Mouse (Mus musculus): ENCODE results near the gene Slc9a9. TPM values are rescaled to one million over a fixed set of nuclear protein-coding genes. Genes with fewer than 3 reads are reported as not detected.

The Slc9a9 gene
- total RNA-seq, 2 experiments from 2014 or later: 2.2 to 3.2 TPM

- no peak for DNase-seq
These were observed 15.9 kb downstream of the Slc9a9 start for GRCm38 (mm10) chr9:94685640-94686039.

- no peak for DNase-seq
These were observed 16.7 kb downstream of the Slc9a9 start for GRCm38 (mm10) chr9:94686380-94686779.

GRCm38 (mm10) chr9:94687203-94687859 is 17.6 kb downstream of the Slc9a9 start:
- no peak for DNase-seq

GRCm38 (mm10) chr9:94691311-94692087 is 21.8 kb downstream of the Slc9a9 start:
- DNase-seq: no peak

- DNase-seq: peak in 1 of 2 experiments; percentile 10
These were observed 22.4 kb downstream of the Slc9a9 start for GRCm38 (mm10) chr9:94692122-94692521.

- no peak for DNase-seq
These were observed 24.5 kb downstream of the Slc9a9 start for GRCm38 (mm10) chr9:94694243-94694642.

- DNase-seq: no peak
These were observed 25.3 kb downstream of the Slc9a9 start for GRCm38 (mm10) chr9:94694983-94695382.

- peak in 1 of 2 experiments; percentile 19 for DNase-seq
These were observed 26.9 kb downstream of the Slc9a9 start for GRCm38 (mm10) chr9:94696539-94697079.

GRCm38 (mm10) chr9:94698175-94698574 is 28.5 kb downstream of the Slc9a9 start:
- no peak for DNase-seq

GRCm38 (mm10) chr9:94700549-94700948 is 30.8 kb downstream of the Slc9a9 start:
- DNase-seq: peak in 1 of 2 experiments; percentile 36

- no peak for DNase-seq
These were observed 31.6 kb downstream of the Slc9a9 start for GRCm38 (mm10) chr9:94701193-94701869.

- no peak for DNase-seq
These were observed 32.4 kb downstream of the Slc9a9 start for GRCm38 (mm10) chr9:94701965-94702634.

- DNase-seq: no peak
These were observed 35.5 kb downstream of the Slc9a9 start for GRCm38 (mm10) chr9:94704986-94705757.

- no peak for DNase-seq
These were observed 36.0 kb downstream of the Slc9a9 start for GRCm38 (mm10) chr9:94705758-94706026.

- no peak for DNase-seq
These were observed 42.4 kb downstream of the Slc9a9 start for GRCm38 (mm10) chr9:94712084-94712483.

GRCm38 (mm10) chr9:94716695-94717094 is 47.0 kb downstream of the Slc9a9 start:
- no peak for DNase-seq

GRCm38 (mm10) chr9:94723631-94724030 is 53.9 kb downstream of the Slc9a9 start:
- no peak for DNase-seq

- DNase-seq: no peak
These were observed 55.4 kb downstream of the Slc9a9 start for GRCm38 (mm10) chr9:94725121-94725520.

- peak in 1 of 2 experiments; percentile 30 for DNase-seq
These were observed 57.7 kb downstream of the Slc9a9 start for GRCm38 (mm10) chr9:94727457-94727856.

GRCm38 (mm10) chr9:94730396-94730795 is 60.7 kb downstream of the Slc9a9 start:
- DNase-seq: no peak

GRCm38 (mm10) chr9:94732136-94732535 is 62.4 kb downstream of the Slc9a9 start:
- no peak for DNase-seq
